Comparison of ENCODE assay signal across 9 mouse cellular contexts in the genomic region with DNA sequence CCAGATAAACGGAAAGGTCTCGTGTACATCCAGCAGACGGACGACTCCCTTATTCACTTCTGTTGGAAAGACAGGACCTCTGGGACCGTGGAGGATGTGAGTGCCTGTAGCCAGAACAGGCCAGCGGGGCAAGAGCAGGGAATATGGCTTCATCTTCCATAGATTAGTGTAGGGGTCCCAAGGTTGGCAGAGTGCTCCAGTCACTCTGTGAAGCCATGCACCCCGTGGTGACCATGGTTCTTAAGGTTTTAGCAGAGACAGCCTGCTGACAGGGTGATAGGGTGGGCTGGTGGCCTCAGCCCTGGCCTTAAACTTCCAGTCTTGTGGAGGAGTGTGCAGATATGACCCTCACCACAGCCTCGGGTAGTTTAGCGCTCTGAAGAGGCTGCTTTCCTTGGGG. TPM values are rescaled to one million over a fixed set of nuclear protein-coding genes. Genes with fewer than 3 reads are reported as not detected.
DNase-seq lines count a peak whose midpoint lies in the region; ATAC-seq and TF ChIP-seq lines count a peak whose summit lies in the region.
"Had no signal": no experiment of that assay in that cellular context is flagged by ENCODE, and none has a peak within 500 bp of the region (broad histone marks: within the 10 kb centered on the region; RNA-seq: fewer than 3 reads in every experiment).

No protein-coding gene starts in this region.

- TF ChIP-seq CTCF in CH12.LX (conservative IDR thresholded peaks at IDR 0.05 in 1 of 2, IDR thresholded peaks at IDR 0.05 in 1 of 2; ENCODE audit: low read depth in 2 of 2, low read length in 2 of 2): no peak

- peak overlapping the region; percentile 96 for H3K4me3 ChIP-seq in heart, embryonic 11.5 days (ENCODE audit: low read depth, low read length)
- H3K4me3 ChIP-seq in CH12.LX (replicated peaks in 1 of 3; ENCODE audit: low read depth in 2 of 3, low read length in 2 of 3, poor library complexity in 1 of 3): peak overlapping the region; percentile 85 to 97 (median 97)
- peak overlapping the region; percentile 95 for H3K4me3 ChIP-seq in forebrain, embryonic 10.5 days
- peak overlapping the region; percentile 98 for H3K4me3 ChIP-seq in liver, embryonic 13.5 days (replicated peaks)

- H3K4me1 ChIP-seq in heart, embryonic 11.5 days (ENCODE audit: control insufficient read depth, insufficient read depth, low read length): peaks cover 16% of the 10 kb centered on the region; the same call in 1 of the 2 replicates
- H3K4me1 ChIP-seq in CH12.LX (ENCODE audit: control insufficient read depth in 1 of 2, insufficient read depth in 2 of 2): peaks cover 6 to 28% of the 10 kb centered on the region in 2 experiments; a peak in 3 of 4 replicates
- peaks cover 28% of the 10 kb centered on the region for H3K4me1 ChIP-seq in forebrain, embryonic 10.5 days
- H3K4me1 ChIP-seq in liver, embryonic 13.5 days (replicated peaks): peaks cover 31% of the 10 kb centered on the region

- peaks cover 22% of the 10 kb centered on the region for H3K79me2 ChIP-seq in CH12.LX (replicated peaks; ENCODE audit: control insufficient read depth, extremely low read depth, insufficient read depth, poor library complexity, severe bottlenecking)

- H3K27ac ChIP-seq in heart, embryonic 11.5 days (ENCODE audit: low read depth, low read length): peak overlapping the region; percentile 93
- H3K27ac ChIP-seq in CH12.LX (ENCODE audit: insufficient read depth, low read depth): no peak overlapping the region
- peak overlapping the region; percentile 96 for H3K27ac ChIP-seq in forebrain, embryonic 10.5 days
- peak overlapping the region; percentile 91 for H3K27ac ChIP-seq in liver, embryonic 13.5 days

- no peak for TF ChIP-seq RAD21 in CH12.LX (IDR thresholded peaks at IDR 0.05; ENCODE audit: low read depth, low read length)

- peak overlapping the region; percentile 97 for H3K9ac ChIP-seq in heart, embryonic 11.5 days (ENCODE audit: low read depth, low read length)
- peak overlapping the region; percentile 97 for H3K9ac ChIP-seq in CH12.LX (ENCODE audit: insufficient read depth, low read depth)
- H3K9ac ChIP-seq in liver, embryonic 13.5 days: peak overlapping the region; percentile 98

- in situ Hi-C loops in CH12.LX (cut with MboI; ENCODE audit: low pct_ligation_motif_present, low pct_unique_long_range_greater_than_20kb, low sequenced_read_pairs): no loop called here

- 11% methylated on average over 7 of the region's 9 CpGs for WGBS in heart, embryonic 11.5 days (ENCODE audit: insufficient replicate concordance)
- 7% methylated on average over 9 of the region's 9 CpGs for WGBS in forebrain, embryonic 10.5 days
- 1% methylated on average over 9 of the region's 9 CpGs for WGBS in liver, embryonic 13.5 days (ENCODE audit: insufficient replicate concordance)

- dilution Hi-C loops in CH12.LX (cut with MboI; ENCODE audit: extremely low pct_ligation_motif_present, extremely low pct_unique_long_range_greater_than_20kb, low sequenced_read_pairs): no loop called here

- no peak for TF ChIP-seq POLR2A in CH12.LX (IDR thresholded peaks at IDR 0.05; ENCODE audit: low read depth, low read length)

- no peak for ATAC-seq in heart, embryonic 11.5 days (replicated peaks; ENCODE audit: insufficient number of reproducible peaks, low FRiP score, low TSS enrichment)
- no peak for ATAC-seq in liver, embryonic 13.5 days (ENCODE audit: low read depth)

- TF ChIP-seq EP300 in CH12.LX (IDR thresholded peaks at IDR 0.05; ENCODE audit: low read length): no peak

- no peaks in the 10 kb centered on the region for H3K27me3 ChIP-seq in heart, embryonic 11.5 days (ENCODE audit: control insufficient read depth, insufficient read depth, low read length)
- no peaks in the 10 kb centered on the region for H3K27me3 ChIP-seq in CH12.LX (replicated peaks)
- H3K27me3 ChIP-seq in forebrain, embryonic 10.5 days (ENCODE audit: poor library complexity, severe bottlenecking): no peaks in the 10 kb centered on the region
- no peaks in the 10 kb centered on the region for H3K27me3 ChIP-seq in liver, embryonic 13.5 days
- H3K27me3 ChIP-seq: Patski had no signal

- no peak for DNase-seq in heart, adult 8-10 months (ENCODE audit: low spot score)
- no peak for DNase-seq in CH12.LX (ENCODE audit: extremely low read depth)
- DNase-seq in forebrain, embryonic 10.5 days (ENCODE audit: extremely low spot score, low spot score): no peak
- no peak for DNase-seq in liver, embryonic 13.5 days
- no peak for DNase-seq in right cerebral cortex, postnatal 36 days (ENCODE audit: low spot score in 2 of 2)
- no peak for DNase-seq in urinary bladder, postnatal 10 days (ENCODE audit: low spot score)
- no peak for DNase-seq in right cerebral cortex, adult 2 months (ENCODE audit: low spot score in 2 of 2)

- peaks cover 21% of the 10 kb centered on the region for H3K36me3 ChIP-seq in heart, embryonic 11.5 days (ENCODE audit: control insufficient read depth, insufficient read depth, low read length)
- H3K36me3 ChIP-seq in CH12.LX (replicated peaks in 1 of 2; ENCODE audit: control insufficient read depth in 1 of 2, insufficient read depth in 1 of 2, low read length in 1 of 2): peaks cover 39 to 51% of the 10 kb centered on the region in 2 experiments
- peaks cover 46% of the 10 kb centered on the region for H3K36me3 ChIP-seq in forebrain, embryonic 10.5 days (replicated peaks)
- peaks cover 44% of the 10 kb centered on the region for H3K36me3 ChIP-seq in liver, embryonic 13.5 days

- peak overlapping the region; percentile 94 for H3K4me2 ChIP-seq in heart, embryonic 11.5 days
- H3K4me2 ChIP-seq in CH12.LX (ENCODE audit: insufficient read depth, low read depth, poor library complexity, severe bottlenecking): peak overlapping the region; percentile 76
- H3K4me2 ChIP-seq in liver, embryonic 13.5 days: peak overlapping the region; percentile 96

- H3K9me3 ChIP-seq in heart, embryonic 11.5 days (replicated peaks; ENCODE audit: control insufficient read depth, low read length): no peaks in the 10 kb centered on the region
- H3K9me3 ChIP-seq in CH12.LX (replicated peaks; ENCODE audit: low read length): no peaks in the 10 kb centered on the region
- no peaks in the 10 kb centered on the region for H3K9me3 ChIP-seq in forebrain, embryonic 10.5 days
- no peaks in the 10 kb centered on the region for H3K9me3 ChIP-seq in liver, embryonic 13.5 days (replicated peaks)

TF ChIP-seq in CH12.LX, 34 proteins besides CTCF, POLR2A, EP300 and RAD21:
- TF ChIP-seq TBP (conservative IDR thresholded peaks at IDR 0.05; ENCODE audit: low read depth, low read length): no peak
- no peak for TF ChIP-seq NELFE (IDR thresholded peaks at IDR 0.05; ENCODE audit: low read depth, low read length)
- TF ChIP-seq MAX (IDR thresholded peaks at IDR 0.05; ENCODE audit: low read length): no peak
- no peak for TF ChIP-seq POLR2AphosphoS2 (IDR thresholded peaks at IDR 0.05; ENCODE audit: low read depth, low read length)
- TF ChIP-seq MAZ (IDR thresholded peaks at IDR 0.05; ENCODE audit: low read depth, low read length): no peak
- no peak for TF ChIP-seq KAT2A (IDR thresholded peaks at IDR 0.05; ENCODE audit: insufficient replicate concordance, low read length)
- no peak for TF ChIP-seq JUN (IDR thresholded peaks at IDR 0.05; ENCODE audit: insufficient read depth, low read depth, low read length)
- no peak for TF ChIP-seq ZNF384 (IDR thresholded peaks at IDR 0.05; ENCODE audit: low read depth, low read length)
- no peak for TF ChIP-seq MYC (IDR thresholded peaks at IDR 0.05; ENCODE audit: low read depth, low read length)
- TF ChIP-seq ETS1 (conservative IDR thresholded peaks at IDR 0.05; ENCODE audit: low read depth, low read length): no peak
- no peak for TF ChIP-seq SMC3 (IDR thresholded peaks at IDR 0.05; ENCODE audit: low read depth, low read length)
- TF ChIP-seq USF2 (conservative IDR thresholded peaks at IDR 0.05; ENCODE audit: low read depth, low read length): no peak
- no peak for TF ChIP-seq TCF12 (IDR thresholded peaks at IDR 0.05; ENCODE audit: low read depth, low read length)
- no peak for TF ChIP-seq HCFC1 (IDR thresholded peaks at IDR 0.05; ENCODE audit: low read depth, low read length)
- TF ChIP-seq SIN3A (IDR thresholded peaks at IDR 0.05; ENCODE audit: low read length): no peak
- no peak for TF ChIP-seq CHD2 (IDR thresholded peaks at IDR 0.05; ENCODE audit: low read length)
- no peak for TF ChIP-seq MXI1 (IDR thresholded peaks at IDR 0.05; ENCODE audit: low read depth, low read length)
TF ChIP-seq in CH12.LX: peak in this region for 0.

RNA-seq across cellular contexts. Expression of a gene that starts 0.9 kb away (rescaled TPM):
- 121 and 126 TPM in 2 replicates for polyA plus RNA-seq in heart, embryonic 11.5 days (2014; fragmentation: Nextera tagmentation; extraction: Ambion mirVana)
- 10 to 100 TPM; 80.8 to 93.9 (median 90.0) TPM for total RNA-seq in heart, adult 8-10 months (2022)
- total RNA-seq in CH12.LX (2012; rRNA removed): 116 and 167 TPM in 2 replicates
- 107 and 127 TPM in 2 replicates for total RNA-seq in CH12.LX (2014; rRNA removed)
- 121 and 148 TPM in 2 replicates for polyA plus RNA-seq in CH12.LX (2012; ENCODE audit: insufficient read length, low read depth)
- polyA plus RNA-seq in forebrain, embryonic 10.5 days (2016; fragmentation: Nextera tagmentation; extraction: Ambion mirVana): 271 and 281 TPM in 2 replicates
- polyA plus RNA-seq in liver, embryonic 13.5 days (2015; fragmentation: Nextera tagmentation; extraction: Ambion mirVana): 151 and 159 TPM in 2 replicates

RNA-seq across cellular contexts. Expression of a gene that starts 53.0 kb away (rescaled TPM):
- polyA plus RNA-seq in heart, embryonic 11.5 days (2014; fragmentation: Nextera tagmentation; extraction: Ambion mirVana): 33.4 and 36.1 TPM in 2 replicates
- total RNA-seq in heart, adult 8-10 months (2022): 10 to 100 TPM; 38.2 to 44.9 (median 39.7) TPM
- total RNA-seq in CH12.LX (2012; rRNA removed) (11.4 and 12.0 TPM in 2 replicates), CH12.LX (2014; rRNA removed) (12.8 and 13.4 TPM in 2 replicates)
- polyA plus RNA-seq in CH12.LX (2012; ENCODE audit: insufficient read length, low read depth): 15.6 and 16.9 TPM in 2 replicates
- polyA plus RNA-seq in forebrain, embryonic 10.5 days (2016; fragmentation: Nextera tagmentation; extraction: Ambion mirVana): 23.9 and 26.2 TPM in 2 replicates
- polyA plus RNA-seq in liver, embryonic 13.5 days (2015; fragmentation: Nextera tagmentation; extraction: Ambion mirVana): 10.1 and 10.4 TPM in 2 replicates

RNA-seq across cellular contexts. Expression of a gene that starts 53.5 kb away (rescaled TPM):
- 24.0 and 27.5 TPM in 2 replicates for polyA plus RNA-seq in heart, embryonic 11.5 days (2014; fragmentation: Nextera tagmentation; extraction: Ambion mirVana)
- 100 to 1,000 TPM in 1 of 4 experiments, 10 to 100 TPM in 3; 78.1 to 110 (median 93.3) TPM for total RNA-seq in heart, adult 8-10 months (2022)
- 0.46 and 0.85 TPM in 2 replicates for total RNA-seq in CH12.LX (2012; rRNA removed)
- total RNA-seq in CH12.LX (2014; rRNA removed): 0.16 and 0.20 TPM in 2 replicates
- 0.45 and 0.67 TPM in 2 replicates for polyA plus RNA-seq in CH12.LX (2012; ENCODE audit: insufficient read length, low read depth)
- 10.7 and 11.2 TPM in 2 replicates for polyA plus RNA-seq in forebrain, embryonic 10.5 days (2016; fragmentation: Nextera tagmentation; extraction: Ambion mirVana)
- 1.5 and 1.9 TPM in 2 replicates for polyA plus RNA-seq in liver, embryonic 13.5 days (2015; fragmentation: Nextera tagmentation; extraction: Ambion mirVana)
